Mouse (Mus musculus) adrenal gland, postnatal 36 days (tissue): ENCODE results near the gene Col10a1. TPM values are rescaled to one million over a fixed set of nuclear protein-coding genes. Genes with fewer than 3 reads are reported as not detected.
"Not testable (repeated sequence)": the region's sequence is repeated elsewhere in the genome, so short reads cannot be mapped to it uniquely, and the experiment has no call there.

Source experiments
- DNase-seq, 2 experiments: peaks; one replicate each; pipeline ENCODE4 v3.0.0; 2021; ENCODE audit warnings: mixed read lengths in 1 of 2
- long read RNA-seq, 2 experiments: library from polyadenylated mRNA; stranded (forward); transcript quantifications; one replicate each; pipeline ENCODE4 v2.0.0; 2021; ENCODE audit warnings: borderline sequencing depth in 2 of 2
- total RNA-seq, 2 experiments: library from RNA; stranded (reverse); gene quantifications; 2 replicates each; pipeline ENCODE4 v1.2.3; 2021

Col10a1 gene
- total RNA-seq, result under 1 TPM; 0.10 TPM
- long read RNA-seq, experiment 1, result 0 reads
- long read RNA-seq, experiment 2, result 0 reads

DNA sequence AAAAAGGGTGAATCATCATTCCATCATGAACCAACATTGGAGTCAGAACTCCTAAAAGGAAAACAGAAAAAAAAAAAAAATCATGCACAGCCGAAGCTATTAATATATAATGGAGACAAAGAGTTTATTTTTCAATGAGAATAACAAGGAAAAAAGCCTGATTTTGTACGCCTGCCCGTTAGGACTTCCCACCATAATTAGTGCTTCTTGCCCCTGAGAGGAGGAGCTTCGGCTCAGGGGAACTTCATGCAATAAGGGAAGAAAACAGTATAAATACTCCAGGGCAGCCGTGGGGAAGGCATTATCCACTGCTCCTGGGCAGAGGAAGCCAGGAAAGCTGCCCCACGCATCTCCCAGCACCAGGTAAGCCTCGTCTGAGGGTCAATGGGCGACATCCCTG lies at the start of gene Col10a1:
Gene Col10a1 (plus strand): TSS at position 301 of the 400 bp plus-strand sequence.
- no peak for DNase-seq

DNA sequence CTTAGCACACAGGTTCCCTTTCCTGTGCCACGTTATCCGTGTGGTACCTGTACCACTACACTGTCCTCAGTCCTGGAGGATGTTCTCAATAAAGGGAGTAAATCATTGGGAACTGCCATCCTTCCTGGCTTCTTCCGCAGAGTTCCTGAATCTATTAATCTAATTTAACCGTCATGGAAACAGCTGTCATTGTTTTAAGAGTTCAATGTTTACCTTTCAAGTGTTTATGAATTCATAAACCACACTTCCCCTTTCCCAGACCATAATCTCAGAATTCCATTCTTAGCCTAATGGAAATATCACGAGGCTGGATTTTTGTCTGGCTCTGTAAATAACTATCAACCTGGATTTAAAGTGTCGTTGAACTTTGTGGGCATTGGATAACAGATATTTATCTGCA lies 48.8 kb upstream of the Col10a1 start:
- DNase-seq, result no peak

DNA sequence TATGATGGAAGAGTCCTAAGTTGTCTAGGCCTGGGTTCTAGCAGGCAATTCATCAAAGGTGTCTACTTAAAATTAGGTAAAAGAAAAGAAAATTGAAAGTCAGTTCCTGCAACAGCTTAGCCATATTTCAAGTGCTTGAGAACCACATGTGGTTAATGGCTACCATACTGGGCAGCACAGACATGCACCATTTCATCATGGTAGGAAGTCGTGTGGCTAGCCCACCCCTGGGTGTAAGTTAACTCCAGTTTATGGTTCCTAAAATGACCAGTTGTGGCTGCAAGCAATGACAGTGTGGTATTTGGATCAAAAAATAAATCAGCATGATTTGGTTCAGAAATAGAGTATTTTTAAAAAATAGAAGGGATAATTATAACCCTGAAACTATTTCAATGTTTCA lies 47.9 kb upstream of the Col10a1 start:
- no peak for DNase-seq

DNA sequence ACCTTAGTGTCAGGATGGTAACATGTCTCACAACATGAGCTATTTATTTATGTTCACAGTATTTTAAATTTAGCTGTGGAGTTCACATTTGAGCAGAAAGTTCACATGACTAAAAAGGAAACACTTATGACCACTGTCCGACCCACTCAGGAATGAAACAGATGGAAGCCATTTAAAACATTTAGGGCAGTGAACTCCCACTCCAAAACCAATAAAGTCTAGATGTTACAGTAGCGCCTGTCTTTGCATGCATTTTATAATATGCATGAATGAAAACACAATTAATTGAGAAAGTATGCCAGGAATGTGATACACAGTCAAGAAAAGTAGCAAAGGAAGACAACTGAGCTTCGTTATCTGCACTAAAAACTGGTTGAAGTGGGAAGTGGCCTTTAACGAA lies 37.6 kb upstream of the Col10a1 start:
- DNase-seq, result no peak

DNA sequence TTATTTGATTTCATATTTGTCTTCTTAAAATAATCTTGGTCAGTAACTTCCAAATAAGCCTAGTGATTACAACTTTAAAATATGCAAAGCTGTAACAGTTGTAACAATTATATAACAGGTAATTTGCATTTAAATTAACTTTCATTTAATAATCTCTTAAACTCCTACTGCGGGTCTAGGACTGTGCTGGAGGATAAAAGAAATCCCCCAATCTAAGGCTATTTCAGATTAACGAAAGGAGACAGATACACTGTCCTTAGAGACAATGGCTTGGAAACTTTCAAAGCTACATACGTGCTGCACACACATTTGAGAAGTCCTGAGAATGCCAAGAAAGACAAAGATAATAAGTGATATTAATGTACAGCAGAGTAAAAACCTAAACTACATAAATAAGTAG lies 31.5 kb upstream of the Col10a1 start:
- DNase-seq, result no peak

DNA sequence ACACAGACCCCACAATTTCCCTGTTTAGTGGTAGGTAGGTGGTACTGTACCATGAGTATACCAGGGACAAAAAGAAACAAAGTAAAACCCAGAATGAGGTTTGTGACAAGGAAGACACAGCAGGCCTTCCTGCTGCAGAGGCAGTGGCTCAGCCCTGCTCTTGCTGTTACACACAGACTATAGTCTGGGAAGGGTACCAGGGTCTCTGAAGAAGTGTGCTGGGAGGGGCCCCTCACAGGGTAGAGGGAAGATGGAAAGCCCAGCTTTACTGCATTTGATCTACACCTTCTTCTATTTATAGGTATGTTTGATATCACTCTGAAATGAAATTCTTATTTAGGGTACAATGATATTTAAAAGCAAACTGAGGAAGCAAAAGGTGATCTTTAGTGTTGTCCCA lies 26.0 kb upstream of the Col10a1 start:
- peak; percentile 2 to 30 for DNase-seq

DNA sequence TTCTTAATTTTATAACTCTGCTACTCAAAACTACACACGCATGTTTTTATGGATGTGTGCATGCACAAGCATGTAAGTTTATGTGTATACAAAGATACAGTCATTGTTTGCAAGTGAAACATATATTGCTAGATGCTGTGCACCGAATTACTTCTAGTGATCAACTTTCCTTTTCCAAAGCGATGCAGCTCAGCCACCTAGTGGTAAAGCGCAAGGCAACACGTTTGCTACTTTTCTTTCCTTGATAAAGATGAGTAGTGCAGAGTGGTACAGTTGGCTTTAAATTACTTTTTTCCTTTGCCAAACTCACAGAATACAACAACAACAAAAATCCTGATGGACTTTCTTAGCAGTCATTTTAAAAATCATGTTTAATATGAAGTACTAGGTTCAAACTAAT lies 21.6 kb upstream of the Col10a1 start:
- peak in 1 of 2 experiments; percentile 4 for DNase-seq

DNA sequence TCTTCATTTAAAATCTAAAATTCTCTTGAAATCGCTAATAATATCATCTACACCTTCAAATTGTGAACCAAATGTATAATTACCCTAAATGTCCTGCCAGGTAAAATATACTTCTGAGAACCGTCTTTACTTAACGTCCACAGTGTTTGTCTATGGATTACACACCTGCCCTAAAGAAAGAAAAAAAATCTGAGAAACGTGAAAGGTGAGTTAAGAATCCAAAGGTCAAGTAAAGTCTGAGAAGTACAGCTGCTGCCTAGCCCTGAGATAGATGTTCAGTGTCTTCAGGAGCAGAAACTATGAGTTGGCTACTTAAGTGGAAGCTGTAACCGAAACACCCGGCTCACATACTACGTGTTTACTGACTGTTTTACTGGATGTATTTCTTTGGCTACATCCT lies 16.4 kb upstream of the Col10a1 start:
- no peak for DNase-seq

DNA sequence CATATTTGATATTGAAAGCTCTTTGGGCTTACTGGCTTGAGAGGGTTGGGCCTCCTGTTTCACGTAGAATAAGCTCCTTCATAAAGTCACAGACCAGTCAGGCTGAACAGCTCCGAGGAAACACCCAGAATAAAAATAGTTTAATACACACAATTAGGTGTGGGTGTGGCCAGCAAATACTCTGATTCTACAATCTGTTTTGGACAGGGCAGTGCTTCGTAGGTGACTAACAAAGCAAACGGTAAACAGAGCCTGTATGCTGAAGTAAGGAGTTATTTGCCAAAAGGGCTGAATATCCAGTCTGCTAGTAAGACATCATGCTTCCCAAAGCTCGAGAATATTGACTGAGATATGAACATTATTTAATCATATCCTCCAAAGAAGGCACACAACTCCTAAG lies 4.1 kb upstream of the Col10a1 start:
- DNase-seq, result no peak

DNA sequence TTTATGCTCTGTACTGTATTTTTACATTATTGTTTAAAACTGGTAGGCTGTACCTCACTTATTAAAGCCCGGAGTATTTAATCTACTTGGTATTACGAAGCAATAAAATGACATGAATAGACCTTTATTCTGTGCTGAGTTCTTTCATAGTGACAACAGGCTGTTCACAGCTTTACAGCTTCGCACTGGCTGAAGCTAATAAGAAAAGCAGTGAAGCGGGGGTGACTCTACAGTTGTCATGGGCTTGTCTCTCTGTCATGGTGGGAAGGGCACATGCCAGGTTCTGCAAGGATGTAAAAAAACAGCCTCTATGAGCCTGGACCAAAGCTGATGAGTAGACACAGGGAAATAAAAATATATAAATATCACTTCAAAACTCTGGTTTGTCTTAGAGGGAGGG lies 7.2 kb downstream of the Col10a1 start:
- no peak for DNase-seq

DNA sequence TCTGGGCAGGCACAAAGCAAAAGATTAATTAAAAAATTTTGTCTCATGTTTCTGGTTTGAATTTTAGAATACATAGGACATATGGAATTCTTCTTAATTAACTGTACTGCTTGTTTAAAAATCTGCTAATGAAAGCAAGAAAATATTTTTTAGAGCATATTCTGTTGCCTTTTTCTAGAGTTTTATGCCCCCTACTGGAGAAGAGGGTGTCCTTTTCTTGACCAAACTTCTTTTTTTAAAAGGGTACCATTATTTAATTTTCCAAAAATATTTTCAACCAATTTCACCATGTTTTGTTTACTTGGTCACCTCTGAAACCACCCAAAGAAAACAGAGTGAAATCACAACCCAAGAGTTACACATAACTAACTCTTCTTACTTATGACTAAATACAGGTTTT lies 9.5 kb downstream of the Col10a1 start:
- no peak for DNase-seq

DNA sequence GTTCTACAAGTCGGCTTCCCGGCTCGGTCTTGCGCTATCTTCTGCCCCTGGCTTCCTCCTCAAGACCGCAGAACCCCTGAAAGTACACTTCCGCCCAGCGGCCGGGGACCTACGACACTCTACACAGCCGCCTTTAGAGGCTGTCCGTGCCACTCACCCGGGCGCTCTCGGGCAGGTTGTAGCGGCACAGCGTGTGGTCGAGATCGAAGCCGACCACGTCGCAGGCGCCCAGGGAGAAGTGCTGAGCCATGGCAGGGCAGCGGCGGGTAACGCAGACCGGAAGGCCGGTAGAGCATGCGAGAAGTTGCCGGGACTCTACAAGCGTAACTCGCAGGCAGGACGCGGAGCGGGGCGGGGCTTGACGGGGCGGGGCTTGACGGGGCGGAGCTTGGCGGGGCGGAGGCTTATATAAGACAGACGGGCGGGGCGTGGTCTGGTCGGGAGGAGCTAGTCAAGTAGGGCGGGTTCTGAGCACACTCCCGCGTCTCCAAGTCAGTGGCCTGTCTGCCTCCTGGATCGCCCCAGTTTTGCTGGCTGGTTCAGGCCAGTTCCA lies 28.5 kb downstream of the Col10a1 start, which contains the start of gene Nt5dc1:
Gene Nt5dc1 (minus strand): TSS at position 349 of the 553 bp plus-strand sequence.
- peak; percentile 96 for DNase-seq

DNA sequence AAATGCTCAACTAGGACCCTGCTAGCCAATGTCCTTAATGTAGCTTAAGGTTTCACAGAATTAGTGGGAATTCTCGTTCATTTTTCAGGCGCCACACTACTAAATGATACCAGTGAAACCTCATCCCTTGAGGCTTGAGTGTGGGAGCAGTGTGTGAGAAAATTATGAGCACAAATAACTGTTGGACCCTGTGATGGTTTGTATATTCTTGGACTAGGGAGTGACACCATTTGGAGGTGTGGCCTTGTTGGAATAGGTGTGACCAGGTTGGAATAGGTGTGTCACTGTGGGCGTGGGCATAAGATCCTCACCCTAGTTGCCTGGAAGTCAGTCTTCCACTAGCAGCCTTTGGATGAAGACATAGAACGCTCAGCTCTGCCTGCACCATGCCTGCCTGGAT lies 29.0 kb downstream of the Col10a1 start:
- not testable (repeated sequence) for DNase-seq

DNA sequence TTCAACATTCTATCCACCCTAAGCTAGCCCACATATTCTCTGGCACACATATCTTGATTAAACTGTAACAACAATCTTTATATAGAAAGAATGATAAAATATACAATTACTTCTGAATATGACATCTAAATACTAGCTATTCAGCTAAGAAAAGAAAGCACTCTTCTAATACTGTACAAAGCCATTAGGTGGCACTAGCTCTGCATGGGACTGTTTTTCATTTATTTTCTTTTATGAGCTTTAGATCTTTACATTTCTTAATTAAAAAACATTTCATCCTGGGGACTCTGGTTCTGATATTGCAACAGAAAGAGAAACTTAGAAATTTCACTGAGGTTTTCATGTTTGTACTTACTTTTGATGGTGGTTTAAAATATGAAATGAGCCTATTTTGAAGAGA lies 42.0 kb downstream of the Col10a1 start:
- DNase-seq, result no peak

DNA sequence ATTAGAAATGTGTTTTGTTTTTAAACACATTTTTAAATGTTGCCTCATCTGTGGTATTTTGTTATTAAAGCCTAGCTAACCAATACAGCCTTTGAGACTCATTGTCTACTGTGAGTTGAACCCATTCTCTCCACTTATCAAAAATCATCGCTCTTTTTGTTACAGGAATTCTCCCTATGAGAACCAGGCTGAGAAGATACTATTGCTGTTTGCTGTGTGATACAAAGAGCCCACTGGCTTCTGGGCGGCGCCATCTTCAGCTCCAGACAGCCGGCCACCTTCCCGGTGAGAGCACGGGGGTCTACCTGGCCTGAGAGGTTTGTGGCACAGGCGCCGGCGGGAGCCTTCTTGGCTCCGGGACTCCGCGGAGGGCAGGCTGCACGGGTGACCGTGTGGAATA lies 44.4 kb downstream of the Col10a1 start:
- DNase-seq, result not testable (repeated sequence)

Other genes starting within 250 kb of the Col10a1 start
- gene Dse, start 182.3 kb upstream of the Col10a1 start, total RNA-seq, result 10 to 100 TPM in 1 of 2 experiments, 1 to 10 TPM in 1; 8.2 to 14.2 TPM
- gene Tspyl1, start 107.8 kb upstream of the Col10a1 start, total RNA-seq, result 10 to 100 TPM; 63.9 to 66.2 TPM
- 10 to 100 TPM; 10.3 to 14.2 TPM for gene Tspyl4, start 92.5 kb upstream of the Col10a1 start, total RNA-seq
- gene Nt5dc1, start 28.6 kb downstream of the Col10a1 start, total RNA-seq, result 10 to 100 TPM; 16.7 to 25.1 TPM
- 10 to 100 TPM; 13.1 to 16.6 TPM for gene Frk, start 93.4 kb downstream of the Col10a1 start, total RNA-seq